Mouse (Mus musculus): ENCODE data around the gene Cdc45. TPM values are rescaled to one million over a fixed set of nuclear protein-coding genes. Genes with fewer than 3 reads are reported as not detected.
A peak's percentile ranks its signal among the peaks of the same experiment; 100 is the strongest.

The Cdc45 gene
- total and polyA plus RNA-seq, 3 experiments = 2.5 to 3.9 (median 3.4) TPM

DNA sequence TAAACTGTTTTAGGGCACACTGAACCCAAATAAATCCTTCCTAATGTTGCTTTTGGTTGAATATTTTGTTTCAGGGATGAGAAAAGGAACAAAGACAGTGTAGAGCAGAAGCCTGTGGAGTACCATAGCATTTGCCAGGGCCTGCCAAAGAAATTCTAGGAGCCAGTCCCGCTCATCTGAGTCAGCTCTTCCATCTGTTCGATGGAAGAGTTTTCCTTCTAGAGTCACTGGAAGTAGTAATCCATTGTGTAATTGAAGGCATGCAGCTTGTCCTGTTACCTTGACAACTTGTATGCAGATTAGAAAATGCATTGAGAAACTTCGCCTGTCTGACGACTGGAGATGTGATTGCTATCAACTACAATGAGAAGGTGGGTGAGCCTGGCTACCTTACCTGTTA is 11.1 kb upstream of the Cdc45 start:
- intact Hi-C loops (cut with DNase I) = no loop called here
- Histone ChIP-seq H3K4me1 (ENCODE audit: control insufficient read depth, insufficient read depth, low read length) (no peaks in the 10 kb centered on the region), H3K9ac (ENCODE audit: low read depth, low read length) (no peak overlapping the region), H3K4me3 (no peak overlapping the region), H3K36me3 (ENCODE audit: control insufficient read depth, insufficient read depth, low read length) (peaks cover 4% of the 10 kb centered on the region), H3K27ac (no peak overlapping the region), H3K27me3 (ENCODE audit: control insufficient read depth, insufficient read depth, low read length) (no peaks in the 10 kb centered on the region), H3K79me2 (replicated peaks; ENCODE audit: control insufficient read depth, insufficient read depth, low read length) (no peaks in the 10 kb centered on the region)
- no peak for DNase-seq
- TF ChIP-seq EP300 (IDR thresholded peaks at IDR 0.05; ENCODE audit: insufficient read depth, low read depth, low read length) (no peak), POLR2A (IDR thresholded peaks at IDR 0.05; ENCODE audit: insufficient read depth, low read depth, low read length) (no peak), CTCF (IDR thresholded peaks at IDR 0.05) (no peak)
- WGBS = 77% methylated on average over 4 of the region's 4 CpGs

DNA sequence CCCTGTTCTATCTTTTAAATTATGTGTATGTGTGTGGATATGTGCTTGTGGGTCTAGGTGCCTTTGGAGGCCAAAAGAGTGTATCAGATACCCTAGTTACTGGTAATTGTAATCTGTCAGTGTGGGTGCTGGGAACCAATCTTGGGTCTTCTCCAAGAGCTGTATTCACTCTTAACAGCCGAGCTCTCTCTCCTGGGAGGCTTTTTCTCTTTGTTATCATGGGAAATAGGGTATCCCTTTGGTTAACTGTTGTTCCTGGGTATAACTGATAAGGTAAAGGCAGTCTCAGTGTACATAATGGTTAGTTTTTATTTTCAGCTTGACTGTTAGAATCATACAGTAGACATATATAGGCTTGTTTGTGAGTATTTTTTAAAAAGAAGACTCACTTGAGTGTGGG is 10.6 kb upstream of the Cdc45 start:
- no peak overlapping the region for H3K9ac ChIP-seq (ENCODE audit: low read depth, low read length)
- no peaks in the 10 kb centered on the region for H3K27me3 ChIP-seq (ENCODE audit: control insufficient read depth, insufficient read depth, low read length)
- no peaks in the 10 kb centered on the region for H3K79me2 ChIP-seq (replicated peaks; ENCODE audit: control insufficient read depth, insufficient read depth, low read length)
- intact Hi-C loops (cut with DNase I) = no loop called here
- TF ChIP-seq EP300 (IDR thresholded peaks at IDR 0.05; ENCODE audit: insufficient read depth, low read depth, low read length) (no peak), POLR2A (IDR thresholded peaks at IDR 0.05; ENCODE audit: insufficient read depth, low read depth, low read length) (no peak), CTCF (IDR thresholded peaks at IDR 0.05) (no peak)
- H3K4me3 ChIP-seq = no peak overlapping the region
- no peaks in the 10 kb centered on the region for H3K4me1 ChIP-seq (ENCODE audit: control insufficient read depth, insufficient read depth, low read length)
- DNase-seq = no peak
- H3K36me3 ChIP-seq (ENCODE audit: control insufficient read depth, insufficient read depth, low read length) = peaks cover 4% of the 10 kb centered on the region
- 39% methylated on average over 1 of the region's 1 CpGs for WGBS
- no peak overlapping the region for H3K27ac ChIP-seq

DNA sequence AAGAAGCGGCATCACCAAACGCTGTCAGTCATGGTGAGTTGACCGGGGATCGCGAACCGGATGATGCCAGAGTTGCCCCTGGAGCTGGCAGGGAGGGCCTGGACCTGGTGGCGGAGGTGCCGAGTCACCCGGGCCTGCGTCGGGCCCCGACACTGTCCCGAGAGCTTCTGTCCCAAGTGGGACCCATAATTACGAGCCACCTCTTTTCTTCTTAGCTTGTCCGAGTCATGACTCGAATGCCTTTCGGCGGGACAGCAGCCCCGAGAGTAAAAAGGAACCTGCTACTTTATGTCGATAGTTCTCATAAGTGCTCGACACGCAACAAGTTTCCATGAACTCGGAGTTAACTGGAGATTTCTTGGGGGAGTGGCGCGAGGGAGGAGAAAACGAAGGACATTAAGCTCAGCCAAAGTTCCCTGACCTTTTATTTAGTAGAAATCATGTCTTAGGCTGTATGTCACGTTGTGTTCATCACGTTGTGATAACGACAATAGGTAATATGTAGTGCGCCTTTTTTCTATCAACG is 661 bp upstream of the Cdc45 start:
- DNase-seq = no peak
- Histone ChIP-seq H3K79me2 (replicated peaks; ENCODE audit: control insufficient read depth, insufficient read depth, low read length) (peaks cover 2% of the 10 kb centered on the region; the same call in 1 of the 2 replicates), H3K9ac (ENCODE audit: low read depth, low read length) (peak overlapping the region; percentile 87), H3K36me3 (ENCODE audit: control insufficient read depth, insufficient read depth, low read length) (no peaks in the 10 kb centered on the region), H3K27me3 (ENCODE audit: control insufficient read depth, insufficient read depth, low read length) (no peaks in the 10 kb centered on the region), H3K4me3 (peak overlapping the region; percentile 84), H3K4me1 (ENCODE audit: control insufficient read depth, insufficient read depth, low read length) (no peaks in the 10 kb centered on the region), H3K27ac (peak overlapping the region; percentile 94)
- intact Hi-C loops (cut with DNase I) = loop anchor here (5.0 to 10.0 kb wide), 3 partner anchors 185 to 568 kb away; partner anchors contain the start of genes Gm49601, Gnb1l, Ranbp1 and Rtl10
- TF ChIP-seq POLR2A (IDR thresholded peaks at IDR 0.05; ENCODE audit: insufficient read depth, low read depth, low read length) = no peak; the same call in 1 of the 2 replicates
- 0 out of 2 replicates have a peak, but pooled peaks have one; percentile 2 for TF ChIP-seq CTCF (IDR thresholded peaks at IDR 0.05)
- under 1% methylated on average over 31 of the region's 31 CpGs for WGBS

GRCm38 (mm10) chr16:18811032-18811431 is 755 bp downstream of the Cdc45 start:
- Histone ChIP-seq H3K36me3 (ENCODE audit: control insufficient read depth, insufficient read depth, low read length) (no peaks in the 10 kb centered on the region), H3K27ac (peak overlapping the region; percentile 94), H3K79me2 (replicated peaks; ENCODE audit: control insufficient read depth, insufficient read depth, low read length) (peaks cover 2% of the 10 kb centered on the region; the same call in 1 of the 2 replicates), H3K9ac (ENCODE audit: low read depth, low read length) (no peak overlapping the region), H3K4me1 (ENCODE audit: control insufficient read depth, insufficient read depth, low read length) (no peaks in the 10 kb centered on the region), H3K27me3 (ENCODE audit: control insufficient read depth, insufficient read depth, low read length) (no peaks in the 10 kb centered on the region), H3K4me3 (peak overlapping the region; percentile 84)
- intact Hi-C loops (cut with DNase I) = loop anchor here (2.0 to 10.0 kb wide), 4 partner anchors 66 to 566 kb away; partner anchors contain the start of genes Gm49601, Gnb1l, Hira and Mrpl40
- TF ChIP-seq CTCF (IDR thresholded peaks at IDR 0.05) (no peak), EP300 (IDR thresholded peaks at IDR 0.05; ENCODE audit: insufficient read depth, low read depth, low read length) (no peak), POLR2A (IDR thresholded peaks at IDR 0.05; ENCODE audit: insufficient read depth, low read depth, low read length) (no peak)
- no peak for DNase-seq
- WGBS = 5% methylated on average over 5 of the region's 5 CpGs

DNA sequence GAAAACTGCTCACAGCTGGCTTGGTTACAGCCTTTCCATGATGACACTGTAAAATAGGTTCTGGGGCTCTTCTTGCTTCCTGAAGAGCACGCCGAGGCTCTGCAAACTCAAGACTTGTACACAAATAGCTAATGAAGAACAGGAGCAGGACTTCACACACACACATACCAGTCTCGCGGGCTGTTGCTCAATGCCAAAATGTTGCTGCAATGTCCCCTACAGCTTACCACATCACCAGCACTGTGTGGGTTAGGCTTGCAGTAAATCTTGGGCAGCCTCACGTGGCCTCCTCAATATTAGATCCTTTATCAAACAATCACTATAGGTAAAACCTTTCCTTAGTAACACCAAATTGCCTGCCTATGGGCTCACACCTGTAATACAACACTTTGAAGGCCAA is 2.8 kb downstream of the Cdc45 start:
- DNase-seq = no peak
- H3K4me3 ChIP-seq = no peak overlapping the region
- TF ChIP-seq CTCF (IDR thresholded peaks at IDR 0.05) (no peak), POLR2A (IDR thresholded peaks at IDR 0.05; ENCODE audit: insufficient read depth, low read depth, low read length) (no peak), EP300 (IDR thresholded peaks at IDR 0.05; ENCODE audit: insufficient read depth, low read depth, low read length) (no peak)
- H3K79me2 ChIP-seq (replicated peaks; ENCODE audit: control insufficient read depth, insufficient read depth, low read length) = peaks cover 2% of the 10 kb centered on the region; the same call in 1 of the 2 replicates
- H3K9ac ChIP-seq (ENCODE audit: low read depth, low read length) = no peak overlapping the region
- H3K36me3 ChIP-seq (ENCODE audit: control insufficient read depth, insufficient read depth, low read length) = no peaks in the 10 kb centered on the region
- intact Hi-C loops (cut with DNase I) = no loop called here
- WGBS = 90% methylated on average over 5 of the region's 5 CpGs
- no peak overlapping the region for H3K27ac ChIP-seq
- H3K27me3 ChIP-seq (ENCODE audit: control insufficient read depth, insufficient read depth, low read length) = no peaks in the 10 kb centered on the region
- no peaks in the 10 kb centered on the region for H3K4me1 ChIP-seq (ENCODE audit: control insufficient read depth, insufficient read depth, low read length)

DNA sequence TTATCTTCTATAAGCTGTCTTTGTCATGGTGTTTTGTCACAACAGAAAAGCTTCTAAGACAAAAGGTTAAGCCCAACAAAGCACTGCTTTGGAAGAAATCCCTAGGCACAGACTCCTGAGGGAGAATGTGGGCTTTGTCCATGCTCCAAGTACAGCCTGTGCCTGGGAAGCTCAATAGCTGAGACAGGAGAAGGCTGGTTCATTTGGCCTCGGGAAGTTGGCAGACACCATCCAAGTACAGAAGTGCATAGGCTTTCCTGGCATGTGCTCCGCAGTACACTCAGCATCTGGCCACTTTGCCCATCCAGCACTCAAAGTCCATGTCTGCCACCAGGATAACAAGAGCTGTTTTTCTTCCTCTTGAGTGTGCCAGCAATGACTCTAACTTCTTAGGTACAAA is 6.0 kb downstream of the Cdc45 start:
- Histone ChIP-seq H3K27ac (no peak overlapping the region), H3K27me3 (ENCODE audit: control insufficient read depth, insufficient read depth, low read length) (no peaks in the 10 kb centered on the region), H3K4me3 (no peak overlapping the region), H3K79me2 (replicated peaks; ENCODE audit: control insufficient read depth, insufficient read depth, low read length) (no peaks in the 10 kb centered on the region), H3K36me3 (ENCODE audit: control insufficient read depth, insufficient read depth, low read length) (no peaks in the 10 kb centered on the region), H3K9ac (ENCODE audit: low read depth, low read length) (no peak overlapping the region), H3K4me1 (ENCODE audit: control insufficient read depth, insufficient read depth, low read length) (no peaks in the 10 kb centered on the region)
- no peak for DNase-seq
- intact Hi-C loops (cut with DNase I) = no loop called here
- no peak for TF ChIP-seq CTCF (IDR thresholded peaks at IDR 0.05)
- no peak for TF ChIP-seq POLR2A (IDR thresholded peaks at IDR 0.05; ENCODE audit: insufficient read depth, low read depth, low read length)
- TF ChIP-seq EP300 (IDR thresholded peaks at IDR 0.05; ENCODE audit: insufficient read depth, low read depth, low read length) = no peak
- 97% methylated on average over 2 of the region's 2 CpGs for WGBS

All from heart, adult 2 months (tissue).